Mouse (Mus musculus): ENCODE measurements around the gene B130006D01Rik.

B130006D01Rik gene

DNA sequence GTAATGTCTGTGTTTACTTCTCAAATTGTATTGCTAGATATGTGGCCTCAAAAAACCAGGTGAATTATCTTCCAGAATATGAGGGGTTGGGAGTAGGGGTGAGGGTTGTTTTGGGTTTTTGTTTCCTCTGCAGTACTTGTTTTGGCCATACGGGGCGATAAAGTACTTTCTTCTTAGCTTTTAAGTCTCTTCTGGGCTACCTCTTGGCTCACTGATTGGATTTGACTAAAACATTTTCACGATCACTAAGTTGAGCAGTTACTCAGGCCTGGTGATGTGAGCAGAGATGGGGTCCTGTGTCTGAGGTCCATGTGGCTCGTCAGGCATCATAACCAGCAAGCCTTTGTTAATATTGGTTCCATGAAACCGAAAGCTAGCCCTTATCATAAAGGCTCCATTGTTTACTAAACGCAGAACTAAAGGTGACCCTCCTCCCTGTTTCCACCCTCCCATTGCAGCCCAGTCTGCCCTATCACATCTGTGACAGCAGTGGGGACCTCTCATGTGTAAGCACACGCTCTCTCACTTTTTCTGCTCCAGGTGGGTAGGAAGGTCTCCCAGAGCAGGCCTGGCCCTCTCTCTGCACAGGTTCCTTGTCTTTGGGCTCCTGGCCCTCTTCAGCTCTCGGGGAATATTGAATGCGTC lies 47.5 kb downstream of the B130006D01Rik start:
- no peak for DNase-seq (ENCODE audit: low spot score)

DNA sequence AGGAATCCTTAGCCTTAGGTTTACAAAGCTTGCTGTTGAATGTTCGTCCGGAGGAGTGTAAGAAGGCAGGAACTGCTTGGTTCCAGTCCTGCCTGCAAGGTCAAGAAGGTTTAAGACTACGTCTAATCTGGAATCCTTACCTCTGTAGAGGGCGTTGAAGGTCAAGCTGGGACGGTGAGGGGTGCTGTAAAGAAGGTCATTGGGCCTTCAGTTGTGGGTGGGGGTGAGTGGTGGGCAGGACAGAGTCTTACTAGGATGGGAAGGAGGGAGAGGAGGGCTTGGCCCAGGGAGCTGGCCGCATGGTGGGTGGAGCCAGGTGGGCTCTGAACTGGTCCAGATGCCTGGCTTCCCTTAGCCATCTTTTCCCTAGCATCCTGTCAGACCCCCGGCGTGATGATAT lies 48.3 kb downstream of the B130006D01Rik start:
- no peak for DNase-seq (ENCODE audit: low spot score)

GRCm38 (mm10) chr11:95773264-95773663 lies 49.9 kb downstream of the B130006D01Rik start:
- no peak for DNase-seq (ENCODE audit: low spot score)
